Mouse (Mus musculus) forebrain, embryonic 11.5 days (tissue): Measurements from ENCODE around the gene Mettl9. TPM values are rescaled to one million over a fixed set of nuclear protein-coding genes. Genes with fewer than 3 reads are reported as not detected.

Source experiments
- ATAC-seq: fragments of 200-750 bp; cut with Nextera tagmentation; replicated peaks from 2 replicates; pipeline ENCODE4 v1.8.0; 2017; ENCODE audit warnings: moderate TSS enrichment; ENCODE audit not compliant: low FRiP score
- DNase-seq: peaks from one replicate; pipeline ENCODE4 v3.0.0-alpha.2; 2017; ENCODE audit warnings: low spot score
- H3K27ac ChIP-seq: fragments of 300-500 bp; sonication (generic); 2 replicates; pipeline ENCODE4 v1.5.1; 2014; ENCODE audit warnings: low read depth, low read length
- H3K27me3 ChIP-seq: fragments of 300-500 bp; sonication (generic); 2 replicates; pipeline ENCODE4 v1.6.1; 2014; ENCODE audit warnings: mild to moderate bottlenecking, low read length, mixed read lengths; ENCODE audit not compliant: control insufficient read depth, insufficient read depth
- H3K36me3 ChIP-seq: fragments of 300-500 bp; sonication (generic); 2 replicates; pipeline ENCODE4 v1.6.1; 2014; ENCODE audit warnings: mild to moderate bottlenecking, low read length, moderate library complexity, mixed read lengths; ENCODE audit not compliant: control insufficient read depth, insufficient read depth
- H3K4me1 ChIP-seq: fragments of 300-500 bp; sonication (generic); replicated peaks from 2 replicates; pipeline ENCODE4 v1.6.1; 2014; ENCODE audit warnings: low read length, mixed read lengths; ENCODE audit not compliant: control insufficient read depth, insufficient read depth
- H3K4me2 ChIP-seq: fragments of 300-500 bp; sonication (generic); 2 replicates; pipeline ENCODE4 v1.6.1; 2014; ENCODE audit warnings: low read depth, mild to moderate bottlenecking, low read length, moderate library complexity, mixed read lengths; ENCODE audit not compliant: severe bottlenecking
- H3K4me3 ChIP-seq: fragments of 300-500 bp; sonication (generic); 2 replicates; pipeline ENCODE4 v1.5.1; 2014; ENCODE audit warnings: low read depth, low read length
- H3K9ac ChIP-seq: fragments of 300-500 bp; sonication (generic); 2 replicates; pipeline ENCODE4 v1.6.1; 2014; ENCODE audit warnings: low read length
- H3K9me3 ChIP-seq: fragments of 300-500 bp; sonication (generic); 2 replicates; pipeline ENCODE4 v1.6.1; 2016; ENCODE audit warnings: low read length, mixed read lengths; ENCODE audit not compliant: control insufficient read depth
- WGBS: fragments of 180-500 bp; shearing (Covaris S2); extraction: QIAGEN DNeasy Blood & Tissue Kit; methylation state at CpG from one replicate; pipeline ENCODE4 v1.1.7; 2014; 5-methylcytosine and 5-hydroxymethylcytosine counted together
- polyA plus RNA-seq: library from polyadenylated mRNA; unstranded; fragments of >200 nt; fragmentation: Nextera tagmentation; extraction: Ambion mirVana; gene quantifications from 2 replicates; pipeline ENCODE4 v1.2.1, GENCODE M21; 2014

Gene Mettl9
- polyA plus RNA-seq, 1 experiment from 2014 or later = 261 TPM

GRCm38 (mm10) chr7:121059477-121060218, 25.4 kb downstream of the Mettl9 start:
- no peaks in the 10 kb centered on the region for H3K27me3 ChIP-seq
- no peaks in the 10 kb centered on the region; the same call in 1 of the 2 replicates for H3K36me3 ChIP-seq
- 74% methylated on average over 6 of the region's 6 CpGs for WGBS

DNA sequence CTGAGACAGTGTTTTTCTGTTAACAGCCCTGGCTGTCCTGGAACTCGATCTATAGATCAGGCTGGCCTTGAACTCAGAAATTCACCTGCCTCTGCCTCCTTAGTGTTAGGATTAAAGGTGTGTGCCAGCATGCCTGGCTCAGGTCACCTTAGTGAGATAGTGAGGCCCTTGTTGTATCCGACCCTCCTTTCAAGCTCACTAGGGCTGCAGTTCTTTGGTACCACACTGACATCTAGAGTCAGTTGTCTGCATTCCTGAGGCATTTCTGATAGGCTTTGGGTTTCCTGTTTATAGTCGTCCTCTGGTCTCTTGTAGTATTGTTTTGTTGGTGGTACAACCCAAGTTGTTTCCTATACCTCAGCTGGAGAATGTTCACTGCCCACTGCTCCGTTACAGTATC, 30.1 kb downstream of the Mettl9 start:
- no peak overlapping the region for H3K27ac ChIP-seq
- H3K4me3 ChIP-seq = no peak overlapping the region
- H3K9ac ChIP-seq = no peak overlapping the region
- ATAC-seq = no peak
- no peaks in the 10 kb centered on the region for H3K27me3 ChIP-seq
- no peaks in the 10 kb centered on the region for H3K4me1 ChIP-seq
- WGBS = 73% methylated on average over 4 of the region's 4 CpGs
- no peaks in the 10 kb centered on the region for H3K36me3 ChIP-seq
- no peaks in the 10 kb centered on the region for H3K9me3 ChIP-seq
- DNase-seq = no peak
- no peak overlapping the region for H3K4me2 ChIP-seq

More at GRCm38 (mm10) chr7:121059477-121060218, 25.4 kb downstream of the Mettl9 start:
- DNase-seq = no peak
- ATAC-seq = no peak
- Histone ChIP-seq H3K4me2 (no peak overlapping the region), H3K9ac (no peak overlapping the region), H3K9me3 (no peaks in the 10 kb centered on the region), H3K4me1 (no peaks in the 10 kb centered on the region), H3K27ac (no peak overlapping the region), H3K4me3 (no peak overlapping the region)

DNA sequence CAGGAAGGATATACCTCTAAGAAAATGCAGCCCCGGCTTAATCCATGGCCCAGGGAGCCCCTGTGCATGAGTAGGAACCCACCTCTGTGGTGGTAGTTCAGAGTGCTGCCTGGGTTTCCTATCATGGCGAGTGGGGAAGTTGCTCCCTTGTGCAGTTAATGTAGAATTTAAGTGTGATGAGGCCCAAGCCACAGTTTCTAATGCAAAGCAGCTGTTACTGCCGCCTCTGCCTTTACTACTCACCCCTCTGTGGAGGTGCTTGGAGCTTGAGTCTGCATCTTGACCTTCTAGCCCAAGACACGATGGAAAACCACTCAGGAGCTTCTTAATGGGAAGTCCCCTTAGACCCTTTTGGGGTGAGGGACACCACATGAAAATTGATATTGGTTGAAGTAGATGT, 37.0 kb downstream of the Mettl9 start:
- no peak for DNase-seq
- no peak overlapping the region for H3K4me3 ChIP-seq
- peaks cover 3% of the 10 kb centered on the region; the same call in 1 of the 2 replicates for H3K36me3 ChIP-seq
- H3K4me1 ChIP-seq = no peaks in the 10 kb centered on the region
- H3K9me3 ChIP-seq = no peaks in the 10 kb centered on the region
- no peak for ATAC-seq
- H3K4me2 ChIP-seq = no peak overlapping the region
- H3K27me3 ChIP-seq = no peaks in the 10 kb centered on the region
- H3K9ac ChIP-seq = no peak overlapping the region
- H3K27ac ChIP-seq = no peak overlapping the region
- 92% methylated on average over 4 of the region's 4 CpGs for WGBS

DNA sequence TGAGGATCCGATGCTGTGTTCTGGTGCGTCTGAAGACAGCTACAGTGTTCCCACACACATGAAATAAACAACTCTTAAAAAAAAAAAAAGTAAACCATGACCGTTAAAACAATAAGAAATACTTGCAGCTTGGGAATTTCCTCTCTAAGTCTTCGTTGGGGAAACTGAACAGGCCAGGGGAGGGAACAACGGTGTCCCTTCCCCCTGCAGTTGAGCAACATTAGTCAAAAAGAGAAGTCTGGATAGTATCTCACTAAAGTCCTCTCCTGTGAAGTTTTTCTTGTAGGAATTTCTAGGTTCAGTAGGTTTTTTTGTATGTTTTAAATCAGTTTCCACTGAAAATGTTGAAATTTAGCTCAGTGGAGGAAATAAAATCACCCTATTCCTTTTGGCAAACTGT, 38.3 kb downstream of the Mettl9 start:
- H3K27ac ChIP-seq = no peak overlapping the region
- H3K9ac ChIP-seq = no peak overlapping the region
- H3K9me3 ChIP-seq = no peaks in the 10 kb centered on the region
- peaks cover 3% of the 10 kb centered on the region; the same call in 1 of the 2 replicates for H3K36me3 ChIP-seq
- no peak overlapping the region for H3K4me3 ChIP-seq
- no peak for ATAC-seq
- no peaks in the 10 kb centered on the region for H3K27me3 ChIP-seq
- WGBS = 93% methylated on average over 5 of the region's 5 CpGs
- no peaks in the 10 kb centered on the region for H3K4me1 ChIP-seq
- DNase-seq = no peak
- no peak overlapping the region for H3K4me2 ChIP-seq

DNA sequence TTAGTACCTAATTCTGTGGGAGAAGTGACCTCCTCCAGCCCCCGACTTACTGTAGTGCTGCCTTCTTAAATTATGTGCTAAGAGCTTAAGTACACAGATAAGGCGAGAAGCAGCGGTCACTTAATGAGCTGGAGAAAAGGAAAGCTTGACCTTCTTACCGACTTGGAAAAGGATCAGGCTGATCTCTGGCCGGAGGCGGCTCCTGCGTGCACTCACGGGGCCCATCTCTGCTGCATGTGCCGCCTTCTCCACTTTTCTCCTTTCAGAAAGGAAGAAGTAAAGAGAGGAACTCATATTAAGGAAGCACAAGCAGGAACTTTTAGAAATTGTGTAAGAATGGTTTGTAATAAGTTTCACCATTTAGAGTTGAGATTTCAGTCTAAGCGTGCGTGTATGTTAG, 40.0 kb downstream of the Mettl9 start, which contains the start of gene Igsf6:
Gene Igsf6 (minus strand): TSS at position 292 of the 400 bp plus-strand sequence.
- DNase-seq = no peak
- Histone ChIP-seq H3K4me3 (no peak within 1 kb of the TSS), H3K9ac (no peak within 1 kb of the TSS), H3K9me3 (no peaks in the 10 kb centered on the region), H3K27ac (no peak within 1 kb of the TSS), H3K4me1 (no peaks in the 10 kb centered on the region), H3K4me2 (no peak within 1 kb of the TSS), H3K36me3 (peaks cover 3% of the 10 kb centered on the region; the same call in 1 of the 2 replicates), H3K27me3 (no peaks in the 10 kb centered on the region)
- ATAC-seq = no peak
- WGBS = 86% methylated on average over 11 of the region's 11 CpGs

DNA sequence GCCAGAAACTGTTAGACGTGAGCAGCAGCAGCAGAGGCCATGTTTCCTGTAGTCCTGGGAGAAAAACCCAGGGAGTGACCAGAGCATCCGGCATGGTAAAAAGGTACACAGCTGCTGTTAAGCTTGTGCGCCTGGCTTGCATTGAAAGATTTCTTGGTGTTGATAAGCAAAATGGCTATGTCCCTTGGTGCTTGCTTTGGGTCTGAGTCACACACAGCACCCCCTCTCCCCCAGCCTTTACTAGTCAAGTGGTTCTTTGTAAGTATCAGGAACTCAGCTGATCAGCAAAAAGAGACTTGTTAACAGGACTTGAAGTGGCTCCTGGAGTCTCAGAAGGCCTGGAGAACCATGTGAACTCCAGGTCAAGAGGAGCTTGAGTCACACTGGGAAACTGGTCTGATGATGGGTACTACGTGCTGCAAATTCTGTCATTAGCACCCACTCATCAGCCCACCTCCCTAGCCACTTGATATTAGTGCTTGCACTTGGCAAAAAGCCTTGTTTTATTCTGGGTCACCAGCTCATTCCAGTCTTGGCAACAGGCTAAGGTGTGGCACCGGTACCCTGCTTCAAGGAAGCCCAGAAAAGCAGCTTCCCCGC, 40.7 kb downstream of the Mettl9 start:
- no peak overlapping the region for H3K27ac ChIP-seq
- H3K36me3 ChIP-seq = peaks cover 3% of the 10 kb centered on the region; the same call in 1 of the 2 replicates
- H3K4me2 ChIP-seq = no peak overlapping the region
- WGBS = 91% methylated on average over 6 of the region's 6 CpGs
- H3K9ac ChIP-seq = no peak overlapping the region
- DNase-seq (no peak), ATAC-seq (no peak)
- no peaks in the 10 kb centered on the region for H3K9me3 ChIP-seq
- H3K27me3 ChIP-seq = no peaks in the 10 kb centered on the region
- no peak overlapping the region for H3K4me3 ChIP-seq
- H3K4me1 ChIP-seq = no peaks in the 10 kb centered on the region

DNA sequence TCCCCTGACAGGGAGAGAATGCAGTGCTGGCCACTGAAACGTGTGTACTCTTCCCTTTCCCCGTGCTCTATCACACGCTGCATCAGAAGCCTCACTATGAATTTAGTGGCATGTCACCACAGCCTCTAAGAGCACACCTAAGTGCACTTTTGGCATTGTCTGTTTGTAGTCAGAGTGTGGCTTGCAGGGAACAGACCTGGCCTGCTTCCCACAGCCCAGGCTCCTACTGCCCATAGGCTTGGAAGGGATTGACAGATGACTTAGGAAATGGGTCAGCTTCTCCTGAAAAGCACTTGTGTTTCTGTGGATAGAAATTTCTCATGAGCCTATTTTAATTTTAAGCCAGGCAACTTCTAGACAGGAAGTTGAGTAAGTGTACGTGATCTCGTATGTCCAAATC, 41.2 kb downstream of the Mettl9 start:
- no peaks in the 10 kb centered on the region for H3K9me3 ChIP-seq
- peaks cover under 1% of the 10 kb centered on the region; the same call in 1 of the 2 replicates for H3K36me3 ChIP-seq
- H3K4me2 ChIP-seq = no peak overlapping the region
- ATAC-seq = no peak
- H3K27ac ChIP-seq = no peak overlapping the region
- H3K9ac ChIP-seq = no peak overlapping the region
- no peaks in the 10 kb centered on the region for H3K4me1 ChIP-seq
- DNase-seq = no peak
- H3K27me3 ChIP-seq = no peaks in the 10 kb centered on the region
- no peak overlapping the region for H3K4me3 ChIP-seq
- 88% methylated on average over 5 of the region's 5 CpGs for WGBS

DNA sequence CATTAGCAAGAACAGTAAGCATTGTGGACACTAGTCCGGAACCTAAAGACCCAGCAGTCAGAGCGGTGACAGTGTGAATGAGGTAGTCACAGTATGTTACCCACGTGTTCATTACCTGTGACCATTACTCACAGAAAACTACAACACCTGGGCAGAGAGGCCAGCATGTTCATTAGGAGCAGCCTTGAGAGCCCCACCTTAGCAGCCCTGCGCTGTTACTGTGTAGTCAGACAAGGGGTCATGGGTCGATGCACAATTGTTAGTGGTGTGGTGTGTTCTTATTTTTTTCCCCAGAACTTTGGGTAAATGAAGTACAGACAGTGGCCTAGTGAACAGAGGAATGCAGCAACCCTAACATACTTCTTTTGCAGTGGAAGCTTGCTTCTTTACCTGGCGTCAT, 43.1 kb downstream of the Mettl9 start:
- peak; percentile 18; the same call in 1 of the 2 replicates for ATAC-seq
- H3K4me2 ChIP-seq = no peak overlapping the region
- WGBS = 84% methylated on average over 6 of the region's 6 CpGs
- no peak overlapping the region for H3K9ac ChIP-seq
- H3K36me3 ChIP-seq = no peaks in the 10 kb centered on the region; the same call in 1 of the 2 replicates
- no peaks in the 10 kb centered on the region for H3K4me1 ChIP-seq
- no peak overlapping the region for H3K4me3 ChIP-seq
- no peaks in the 10 kb centered on the region for H3K9me3 ChIP-seq
- DNase-seq = no peak
- H3K27me3 ChIP-seq = no peaks in the 10 kb centered on the region
- no peak overlapping the region for H3K27ac ChIP-seq
